In genomic region chr19:46396686-46397435, GRCm38 (mm10) we compare ENCODE assay signal across 8 mouse cellular contexts. TPM values are rescaled to one million over a fixed set of nuclear protein-coding genes. Genes with fewer than 3 reads are reported as not detected.
DNase-seq lines count a peak whose midpoint lies in the region; ATAC-seq and TF ChIP-seq lines count a peak whose summit lies in the region.

TSS of gene Sufu (plus strand) at chr19:46396896.

- peaks cover 7 to 25% of the 10 kb centered on the region in 2 experiments for H3K36me3 ChIP-seq in CH12.LX (replicated peaks in 1 of 2; ENCODE audit: control insufficient read depth in 1 of 2, insufficient read depth in 1 of 2, low read length in 1 of 2)
- H3K36me3 ChIP-seq in forebrain, embryonic 12.5 days (replicated peaks): peaks cover 11% of the 10 kb centered on the region
- peaks cover 11% of the 10 kb centered on the region for H3K36me3 ChIP-seq in heart, postnatal 0 days (replicated peaks; ENCODE audit: control insufficient read depth, insufficient read depth, low read length)
- H3K36me3 ChIP-seq in liver, embryonic 16.5 days (ENCODE audit: control insufficient read depth, insufficient read depth): peaks cover under 1% of the 10 kb centered on the region; the same call in 1 of the 2 replicates
- H3K36me3 ChIP-seq in neural tube, embryonic 13.5 days: peaks cover 9% of the 10 kb centered on the region
- no peaks in the 10 kb centered on the region; the same call in 1 of the 2 replicates for H3K36me3 ChIP-seq in testis, adult 2 months (ENCODE audit: control insufficient read depth, insufficient read depth, low read length)

- no peaks in the 10 kb centered on the region for H3K9me3 ChIP-seq in CH12.LX (replicated peaks; ENCODE audit: low read length)
- no peaks in the 10 kb centered on the region for H3K9me3 ChIP-seq in forebrain, embryonic 12.5 days
- H3K9me3 ChIP-seq in heart, postnatal 0 days (replicated peaks; ENCODE audit: control insufficient read depth, low read length): no peaks in the 10 kb centered on the region
- H3K9me3 ChIP-seq in liver, embryonic 16.5 days (replicated peaks; ENCODE audit: control insufficient read depth, low read length): no peaks in the 10 kb centered on the region
- no peaks in the 10 kb centered on the region for H3K9me3 ChIP-seq in neural tube, embryonic 13.5 days

- peak; percentile 94 for TF ChIP-seq POLR2A in CH12.LX (IDR thresholded peaks at IDR 0.05; ENCODE audit: low read depth, low read length)
- TF ChIP-seq POLR2A in testis, adult 2 months (IDR thresholded peaks at IDR 0.05; ENCODE audit: control insufficient read depth, low read depth, low read length): peak; percentile 94

- peak within 1 kb of the TSS; percentile 83 to 93 (median 86) for H3K4me3 ChIP-seq in CH12.LX (replicated peaks in 1 of 3; ENCODE audit: low read depth in 2 of 3, low read length in 2 of 3, poor library complexity in 1 of 3)
- peak within 1 kb of the TSS; percentile 78 for H3K4me3 ChIP-seq in forebrain, embryonic 12.5 days (replicated peaks)
- peak within 1 kb of the TSS; percentile 86 for H3K4me3 ChIP-seq in heart, postnatal 0 days (ENCODE audit: low read depth, low read length)
- H3K4me3 ChIP-seq in liver, embryonic 16.5 days (ENCODE audit: low read depth, low read length): peak within 1 kb of the TSS; percentile 76
- H3K4me3 ChIP-seq in neural tube, embryonic 13.5 days: peak within 1 kb of the TSS; percentile 90
- H3K4me3 ChIP-seq in testis, adult 2 months (ENCODE audit: control insufficient read depth, low read depth, low read length): peak within 1 kb of the TSS; percentile 99

- ATAC-seq in forebrain, embryonic 12.5 days (ENCODE audit: low FRiP score): peak; percentile 90
- peak; percentile 84 for ATAC-seq in heart, postnatal 0 days (ENCODE audit: insufficient read depth, low read depth)
- ATAC-seq in liver, embryonic 16.5 days (ENCODE audit: low read depth): peak; percentile 80
- ATAC-seq in neural tube, embryonic 13.5 days (ENCODE audit: low read depth): peak; percentile 87

- H3K27ac ChIP-seq in CH12.LX (ENCODE audit: insufficient read depth, low read depth): peak within 1 kb of the TSS; percentile 13; the same call in 1 of the 2 replicates
- H3K27ac ChIP-seq in forebrain, embryonic 12.5 days: peak within 1 kb of the TSS; percentile 92
- H3K27ac ChIP-seq in heart, postnatal 0 days (ENCODE audit: low read depth): peak within 1 kb of the TSS; percentile 59
- H3K27ac ChIP-seq in liver, embryonic 16.5 days (ENCODE audit: low read length): peak within 1 kb of the TSS; percentile 61
- peak within 1 kb of the TSS; percentile 85 for H3K27ac ChIP-seq in neural tube, embryonic 13.5 days (replicated peaks)
- H3K27ac ChIP-seq in testis, adult 2 months (ENCODE audit: control insufficient read depth, insufficient read depth, low read depth, low read length): peak within 1 kb of the TSS; percentile 99

- dilution Hi-C loops in CH12.LX (cut with MboI; ENCODE audit: extremely low pct_ligation_motif_present, extremely low pct_unique_long_range_greater_than_20kb, low sequenced_read_pairs): no loop called here

- peak; percentile 92 for TF ChIP-seq RAD21 in CH12.LX (IDR thresholded peaks at IDR 0.05; ENCODE audit: low read depth, low read length)

- H3K4me1 ChIP-seq in CH12.LX (ENCODE audit: control insufficient read depth in 1 of 2, insufficient read depth in 2 of 2): peaks cover 8 to 36% of the 10 kb centered on the region in 2 experiments
- H3K4me1 ChIP-seq in forebrain, embryonic 12.5 days: peaks cover 48% of the 10 kb centered on the region
- H3K4me1 ChIP-seq in heart, postnatal 0 days (ENCODE audit: control insufficient read depth, insufficient read depth): peaks cover 25% of the 10 kb centered on the region
- H3K4me1 ChIP-seq in liver, embryonic 16.5 days (ENCODE audit: control insufficient read depth, low read depth, low read length): peaks cover 28% of the 10 kb centered on the region
- peaks cover 54% of the 10 kb centered on the region for H3K4me1 ChIP-seq in neural tube, embryonic 13.5 days (replicated peaks)
- H3K4me1 ChIP-seq in testis, adult 2 months (ENCODE audit: control insufficient read depth, insufficient read depth, low read length): peaks cover 5% of the 10 kb centered on the region; the same call in 1 of the 2 replicates

- no peak for TF ChIP-seq EP300 in CH12.LX (IDR thresholded peaks at IDR 0.05; ENCODE audit: low read length)
- TF ChIP-seq EP300 in heart, postnatal 0 days (IDR thresholded peaks at IDR 0.05; ENCODE audit: low read depth): no peak

- in situ Hi-C loops in CH12.LX (cut with MboI; ENCODE audit: low pct_ligation_motif_present, low pct_unique_long_range_greater_than_20kb, low sequenced_read_pairs): loop anchor here (5.0 to 10.0 kb wide), 2 partner anchors 40 to 188 kb away; no protein-coding TSS in a partner anchor

- H3K4me2 ChIP-seq in CH12.LX (ENCODE audit: insufficient read depth, low read depth, poor library complexity, severe bottlenecking): peak within 1 kb of the TSS; percentile 96
- peak within 1 kb of the TSS; percentile 91 for H3K4me2 ChIP-seq in forebrain, embryonic 12.5 days
- H3K4me2 ChIP-seq in heart, postnatal 0 days (ENCODE audit: low read depth, low read length): peak within 1 kb of the TSS; percentile 95
- H3K4me2 ChIP-seq in liver, embryonic 16.5 days (ENCODE audit: low read depth, low read length): peak within 1 kb of the TSS; percentile 93
- peak within 1 kb of the TSS; percentile 81 for H3K4me2 ChIP-seq in neural tube, embryonic 13.5 days

- WGBS in forebrain, embryonic 12.5 days: under 1% methylated on average over 57 of the region's 57 CpGs
- under 1% methylated on average over 57 of the region's 57 CpGs for WGBS in heart, postnatal 0 days
- WGBS in liver, embryonic 16.5 days (ENCODE audit: insufficient replicate concordance): under 1% methylated on average over 57 of the region's 57 CpGs
- under 1% methylated on average over 56 of the region's 57 CpGs for WGBS in neural tube, embryonic 13.5 days

- H3K79me2 ChIP-seq in CH12.LX (replicated peaks; ENCODE audit: control insufficient read depth, extremely low read depth, insufficient read depth, poor library complexity, severe bottlenecking): peaks cover 35% of the 10 kb centered on the region

- peak; percentile 99 for DNase-seq in CH12.LX (ENCODE audit: extremely low read depth)
- peak; percentile 100 for DNase-seq in c-Kit-positive CD71-positive TER-119-negative erythroid progenitor cells, embryonic 14.5 days (ENCODE audit: low read depth)
- peak; percentile 98 for DNase-seq in heart, postnatal 0 days (ENCODE audit: low spot score)
- peak; percentile 98 to 99 for DNase-seq in kidney, postnatal 4 days

- no peaks in the 10 kb centered on the region for H3K27me3 ChIP-seq in CH12.LX (replicated peaks)
- H3K27me3 ChIP-seq in forebrain, embryonic 12.5 days: no peaks in the 10 kb centered on the region
- no peaks in the 10 kb centered on the region for H3K27me3 ChIP-seq in heart, postnatal 0 days (ENCODE audit: control insufficient read depth, insufficient read depth, low read length)
- H3K27me3 ChIP-seq in liver, embryonic 16.5 days (ENCODE audit: control insufficient read depth, insufficient read depth, low read depth, low read length): no peaks in the 10 kb centered on the region
- H3K27me3 ChIP-seq in neural tube, embryonic 13.5 days: no peaks in the 10 kb centered on the region
- H3K27me3 ChIP-seq in testis, adult 2 months (ENCODE audit: control insufficient read depth, insufficient read depth, low read length): no peaks in the 10 kb centered on the region

- TF ChIP-seq CTCF in CH12.LX (conservative IDR thresholded peaks at IDR 0.05 in 1 of 2, IDR thresholded peaks at IDR 0.05 in 1 of 2; ENCODE audit: low read depth in 2 of 2, low read length in 2 of 2): peak; percentile 45 to 91
- peak; percentile 93 for TF ChIP-seq CTCF in heart, postnatal 0 days (IDR thresholded peaks at IDR 0.05; ENCODE audit: low read depth)
- TF ChIP-seq CTCF in testis, adult 2 months (IDR thresholded peaks at IDR 0.05; ENCODE audit: control insufficient read depth, insufficient read depth, insufficient replicate concordance, low read depth, low read length): peak; percentile 79; the same call in 1 of the 2 replicates

- H3K9ac ChIP-seq in CH12.LX (ENCODE audit: insufficient read depth, low read depth): peak within 1 kb of the TSS; percentile 87
- H3K9ac ChIP-seq in forebrain, embryonic 12.5 days: peak within 1 kb of the TSS; percentile 83
- H3K9ac ChIP-seq in heart, postnatal 0 days (replicated peaks; ENCODE audit: low read depth, low read length): peak within 1 kb of the TSS; percentile 68
- peak within 1 kb of the TSS; percentile 85 for H3K9ac ChIP-seq in liver, embryonic 16.5 days (ENCODE audit: low read depth, low read length)
- peak within 1 kb of the TSS; percentile 89 for H3K9ac ChIP-seq in neural tube, embryonic 13.5 days

TF ChIP-seq in CH12.LX, 34 proteins besides CTCF, POLR2A, EP300 and RAD21 (continues in another document):
- TF ChIP-seq MYC (IDR thresholded peaks at IDR 0.05; ENCODE audit: low read depth, low read length) (peak; percentile 72; the same call in 1 of the 2 replicates), GABPA (IDR thresholded peaks at IDR 0.05; ENCODE audit: insufficient replicate concordance, low read depth, low read length) (no peak), MEF2A (IDR thresholded peaks at IDR 0.05; ENCODE audit: borderline replicate concordance, low read depth, low read length) (peak; percentile 59), MXI1 (IDR thresholded peaks at IDR 0.05; ENCODE audit: low read depth, low read length) (peak; percentile 8; the same call in 1 of the 2 replicates), USF2 (conservative IDR thresholded peaks at IDR 0.05; ENCODE audit: low read depth, low read length) (no peak), TCF12 (IDR thresholded peaks at IDR 0.05; ENCODE audit: low read depth, low read length) (peak; percentile 85), IRF4 (IDR thresholded peaks at IDR 0.05; ENCODE audit: low read depth, low read length) (no peak), NELFE (IDR thresholded peaks at IDR 0.05; ENCODE audit: low read depth, low read length) (peak; percentile 91), USF1 (IDR thresholded peaks at IDR 0.05; ENCODE audit: low read depth, low read length) (peak; percentile 17), SMC3 (IDR thresholded peaks at IDR 0.05; ENCODE audit: low read depth, low read length) (peak; percentile 83), E2F4 (IDR thresholded peaks at IDR 0.05; ENCODE audit: insufficient replicate concordance, low read depth, low read length) (no peak)

RNA-seq across cellular contexts. Expression of gene Sufu, which starts in this region (rescaled TPM):
- total RNA-seq in CH12.LX (2012; rRNA removed): 8.7 and 9.8 TPM in 2 replicates
- 3.0 and 3.6 TPM in 2 replicates for total RNA-seq in CH12.LX (2014; rRNA removed)
- polyA plus RNA-seq in CH12.LX (2012; ENCODE audit: insufficient read length, low read depth): 18.1 and 22.6 TPM in 2 replicates
- polyA plus RNA-seq in forebrain, embryonic 12.5 days (2016; fragmentation: Nextera tagmentation; extraction: Ambion mirVana): 38.7 and 44.1 TPM in 2 replicates
- 10.4 and 11.0 TPM in 2 replicates for total RNA-seq in heart, postnatal 0 days (2014; rRNA removed; ENCODE audit: low replicate concordance)
- polyA plus RNA-seq in heart, postnatal 0 days (2015; fragmentation: Nextera tagmentation; extraction: Ambion mirVana): 9.2 and 9.5 TPM in 2 replicates
- polyA plus RNA-seq in liver, embryonic 16.5 days (2015; fragmentation: Nextera tagmentation; extraction: Ambion mirVana): 5.0 and 5.7 TPM in 2 replicates
- 24.8 and 27.9 TPM in 2 replicates for polyA plus RNA-seq in neural tube, embryonic 13.5 days (2015; fragmentation: Nextera tagmentation; extraction: Ambion mirVana)
- 186 and 202 TPM in 2 replicates for polyA plus RNA-seq in testis, adult 2 months (2012; rRNA removed)

Comparison
In these comparisons a context has a peak if more than half of its experiments do, and no peak if none do; other contexts are left out.
1. Peak in every context shown above with its lines: DNase-seq, ATAC-seq, H3K4me3 ChIP-seq and H3K27ac ChIP-seq.
2. H3K27ac ChIP-seq: peak in every context shown above with its lines; median percentile 99 in testis, adult 2 months; 92 in forebrain, embryonic 12.5 days; 85 in neural tube, embryonic 13.5 days; 61 in liver, embryonic 16.5 days; 59 in heart, postnatal 0 days; 13 in CH12.LX.